Mouse (Mus musculus): ENCODE data around the gene Olfr299. TPM values are rescaled to one million over a fixed set of nuclear protein-coding genes. Genes with fewer than 3 reads are reported as not detected.

The Olfr299 gene
- polyA plus RNA-seq (2021): not detected

GRCm38 (mm10) chr7:86459621-86460020 is at the start of gene Olfr299:
TSS of gene Olfr299 (plus strand) at chr7:86459921.
- CTCF ChIA-PET: no interaction called here
- in situ Hi-C loops (cut with MboI; ENCODE audit: low pct_unique_long_range_greater_than_20kb): no loop called here
- POLR2A ChIA-PET: no interaction called here
- no peak for TF ChIP-seq CTCF (IDR thresholded peaks at IDR 0.05)
- no peak for ATAC-seq
- no peaks in the 10 kb centered on the region for H3K27me3 ChIP-seq
- no peak for DNase-seq (ENCODE audit: low read depth, low spot score)

- no peak for ATAC-seq
- ChIA-PET CTCF (no interaction called here), POLR2A (no interaction called here)
- no peak for TF ChIP-seq CTCF (IDR thresholded peaks at IDR 0.05)
- no peaks in the 10 kb centered on the region for H3K27me3 ChIP-seq
- DNase-seq (ENCODE audit: low read depth, low spot score): no peak
- in situ Hi-C loops (cut with MboI; ENCODE audit: low pct_unique_long_range_greater_than_20kb): no loop called here
These were observed 32.7 kb downstream of the Olfr299 start, which contains the start of gene Olfr298 for GRCm38 (mm10) chr7:86492384-86492783. TSS of gene Olfr298 (minus strand) at chr7:86492484.

Other genes with a start within 250 kb of the Olfr299 start
- gene Vmn2r76, start 213.6 kb upstream of the Olfr299 start, polyA plus RNA-seq (2021): under 0.01 TPM
- gene Olfr310, start 182.7 kb upstream of the Olfr299 start, polyA plus RNA-seq (2021): not detected
- gene Olfr309, start 146.2 kb upstream of the Olfr299 start, polyA plus RNA-seq (2021): not detected
- gene Olfr308, start 134.3 kb upstream of the Olfr299 start, polyA plus RNA-seq (2021): not detected
- not detected for gene Olfr307, start 122.3 kb upstream of the Olfr299 start, polyA plus RNA-seq (2021)
- not detected for gene Olfr305, start 93.0 kb upstream of the Olfr299 start, polyA plus RNA-seq (2021)
- gene Olfr304, start 73.3 kb upstream of the Olfr299 start, polyA plus RNA-seq (2021): not detected
- not detected for gene Olfr303, start 62.1 kb upstream of the Olfr299 start, polyA plus RNA-seq (2021)
- not detected for gene Olfr301, start 56.1 kb upstream of the Olfr299 start, polyA plus RNA-seq (2021)
- gene Olfr298, start 32.6 kb downstream of the Olfr299 start, polyA plus RNA-seq (2021): not detected
- not detected for gene Olfr297, start 60.0 kb downstream of the Olfr299 start, polyA plus RNA-seq (2021)
- gene Olfr295, start 123.9 kb downstream of the Olfr299 start, polyA plus RNA-seq (2021): not detected
- gene Olfr294, start 156.7 kb downstream of the Olfr299 start, polyA plus RNA-seq (2021): not detected
- gene Olfr293, start 189.1 kb downstream of the Olfr299 start, polyA plus RNA-seq (2021): not detected
- not detected for gene Olfr292, start 228.4 kb downstream of the Olfr299 start, polyA plus RNA-seq (2021)